Mouse (Mus musculus): ENCODE results near the gene Rbm19. TPM values are rescaled to one million over a fixed set of nuclear protein-coding genes. Genes with fewer than 3 reads are reported as not detected.

The Rbm19 gene
- 21.9 and 22.8 TPM in 2 replicates for polyA plus RNA-seq (2016; fragmentation: Nextera tagmentation; extraction: Ambion mirVana)

DNA sequence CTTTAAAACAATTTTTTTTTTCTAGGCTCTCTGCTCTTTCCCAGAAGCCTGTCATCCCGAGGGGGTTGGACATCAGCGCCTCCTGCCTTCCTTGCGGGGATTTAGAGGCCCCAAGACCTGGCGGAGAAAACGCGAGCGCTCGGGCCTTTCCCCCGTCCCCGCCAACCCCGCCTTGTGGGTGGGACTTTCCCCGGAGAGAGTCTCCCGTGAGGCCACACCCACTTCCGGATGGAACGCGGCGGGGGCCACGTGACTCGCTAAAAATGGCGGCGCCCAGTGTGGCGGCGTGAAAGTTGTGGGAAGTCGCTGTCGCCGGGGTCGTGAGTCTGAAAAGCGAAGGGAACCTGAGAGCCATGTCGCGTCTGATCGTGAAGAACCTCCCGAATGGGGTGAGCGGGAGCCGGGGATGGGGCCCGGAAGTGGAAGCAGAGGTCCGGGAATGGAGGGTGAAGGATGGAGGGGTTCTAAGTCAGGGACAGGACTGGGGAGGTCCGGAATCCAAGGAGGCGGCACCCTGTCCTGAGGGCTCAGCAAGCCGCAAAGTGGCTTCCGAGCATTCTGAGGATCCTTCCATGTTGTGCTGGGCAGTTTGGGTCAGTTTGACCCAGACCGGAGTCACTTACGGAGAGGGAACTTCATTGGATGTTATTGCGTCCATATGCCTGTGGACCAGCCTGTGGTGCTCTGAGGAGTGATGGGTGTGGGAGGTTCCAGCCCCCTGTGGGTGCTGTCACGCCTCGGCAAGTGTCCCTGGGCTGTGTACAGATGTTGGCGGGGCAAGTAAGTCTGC lies at the start of gene Rbm19:
TSS of gene Rbm19 (plus strand) at position 205 of the 790 bp plus-strand sequence.
- H3K4me2 ChIP-seq, result peak within 1 kb of the TSS; percentile 88
- H3K4me3 ChIP-seq, result peak within 1 kb of the TSS; percentile 92
- H3K27me3 ChIP-seq (replicated peaks), result 0 out of 2 replicates have a peak, but pooled peaks cover 5% of the 10 kb centered on the region
- no peaks in the 10 kb centered on the region for H3K9me3 ChIP-seq (replicated peaks)
- under 1% methylated on average over 46 of the region's 46 CpGs for WGBS
- peaks cover 30% of the 10 kb centered on the region for H3K36me3 ChIP-seq
- ATAC-seq (ENCODE audit: insufficient number of reproducible peaks, low FRiP score), result peak; percentile 92
- peaks cover 7% of the 10 kb centered on the region for H3K4me1 ChIP-seq (replicated peaks)
- peak within 1 kb of the TSS; percentile 79 for H3K9ac ChIP-seq
- 0 out of 2 replicates have a peak within 1 kb of the TSS, but pooled peaks have one; percentile 1 for H3K27ac ChIP-seq (ENCODE audit: poor library complexity, severe bottlenecking)

DNA sequence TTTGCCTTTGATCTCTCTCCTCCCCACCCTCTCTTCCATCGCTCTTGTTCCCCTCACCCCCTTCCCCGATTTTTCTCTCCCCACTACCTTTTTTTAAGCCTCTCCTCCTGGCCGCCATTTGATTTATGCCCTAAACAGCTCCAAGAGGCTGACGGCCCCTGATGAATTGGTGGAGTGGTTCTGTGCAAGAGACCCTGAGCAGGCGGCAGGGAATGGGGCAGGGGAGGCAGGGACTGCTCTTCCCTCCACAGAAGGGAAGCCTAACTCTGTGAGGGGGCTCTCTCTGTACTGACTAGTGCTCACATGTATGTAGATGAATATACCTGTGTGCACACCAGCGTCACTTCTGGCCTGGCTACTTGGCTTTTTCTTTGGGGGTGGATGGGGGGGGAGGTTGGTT lies 49.0 kb upstream of the Rbm19 start:
- ATAC-seq (ENCODE audit: insufficient number of reproducible peaks, low FRiP score), result no peak
- Histone ChIP-seq H3K9me3 (replicated peaks) (0 out of 2 replicates have a peak, but pooled peaks cover 3% of the 10 kb centered on the region), H3K4me2 (no peak overlapping the region)

DNA sequence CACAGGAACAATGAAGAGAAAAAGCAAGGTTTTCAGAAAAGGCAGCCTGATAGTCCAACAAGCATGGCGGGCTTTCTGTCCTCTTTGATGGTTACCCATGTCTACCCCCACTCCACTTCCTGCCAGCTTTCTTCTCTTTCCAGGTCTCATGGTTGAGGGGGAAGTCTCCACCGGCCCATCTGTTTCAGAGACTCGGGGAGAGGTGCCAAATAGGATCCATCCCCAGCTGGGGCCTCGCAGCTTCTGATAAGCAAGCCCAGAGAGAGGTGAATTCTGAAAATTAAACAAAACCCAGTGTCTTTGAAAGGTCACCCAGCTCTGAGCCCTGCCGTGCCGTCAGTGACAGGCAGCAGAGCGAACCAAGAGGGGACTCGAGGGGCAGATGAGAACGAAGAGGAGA lies 42.2 kb upstream of the Rbm19 start:
- Histone ChIP-seq H3K9ac (no peak overlapping the region), H3K9me3 (replicated peaks) (no peaks in the 10 kb centered on the region), H3K27ac (ENCODE audit: poor library complexity, severe bottlenecking) (no peak overlapping the region), H3K4me1 (replicated peaks) (peaks cover 11% of the 10 kb centered on the region), H3K4me3 (no peak overlapping the region), H3K36me3 (no peaks in the 10 kb centered on the region), H3K27me3 (replicated peaks) (0 out of 2 replicates have a peak, but pooled peaks cover 8% of the 10 kb centered on the region), H3K4me2 (no peak overlapping the region)
- ATAC-seq (ENCODE audit: insufficient number of reproducible peaks, low FRiP score), result no peak
- 34% methylated on average over 9 of the region's 9 CpGs for WGBS

More for the DNA sequence above, 49.0 kb upstream of the Rbm19 start:
- no peak overlapping the region for H3K9ac ChIP-seq
- WGBS, result 32% methylated on average over 6 of the region's 6 CpGs
- no peaks in the 10 kb centered on the region for H3K36me3 ChIP-seq
- H3K27me3 ChIP-seq (replicated peaks), result 0 out of 2 replicates have a peak, but pooled peaks cover 11% of the 10 kb centered on the region
- no peak overlapping the region for H3K4me3 ChIP-seq
- peaks cover 7% of the 10 kb centered on the region; the same call in 1 of the 2 replicates for H3K4me1 ChIP-seq (replicated peaks)
- H3K27ac ChIP-seq (ENCODE audit: poor library complexity, severe bottlenecking), result no peak overlapping the region

DNA sequence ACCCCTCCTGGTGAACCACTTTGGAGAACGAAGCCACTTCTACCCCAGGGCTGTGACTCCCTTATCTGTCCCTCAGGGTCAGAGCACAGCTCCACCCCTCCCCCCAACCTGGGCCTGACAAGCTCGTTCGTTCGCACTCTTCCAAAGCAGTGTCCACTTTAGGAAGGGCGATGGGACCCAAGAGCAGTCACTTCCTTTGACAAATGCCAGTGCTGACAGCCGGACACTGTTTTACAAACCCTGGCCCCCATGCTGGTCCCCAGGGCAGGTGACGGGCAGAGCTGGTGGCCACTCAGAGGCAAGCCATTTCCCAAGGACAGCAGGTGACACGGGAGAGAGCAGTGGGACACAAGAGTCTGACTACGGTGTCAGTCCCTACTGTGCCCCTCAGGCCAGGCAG lies 36.2 kb upstream of the Rbm19 start:
- Histone ChIP-seq H3K9ac (no peak overlapping the region), H3K27ac (ENCODE audit: poor library complexity, severe bottlenecking) (no peak overlapping the region), H3K27me3 (replicated peaks) (peaks cover 24% of the 10 kb centered on the region), H3K9me3 (replicated peaks) (no peaks in the 10 kb centered on the region), H3K4me2 (peak overlapping the region; percentile 21; the same call in 1 of the 2 replicates), H3K36me3 (no peaks in the 10 kb centered on the region), H3K4me3 (no peak overlapping the region), H3K4me1 (replicated peaks) (peaks cover 18% of the 10 kb centered on the region)
- ATAC-seq (ENCODE audit: insufficient number of reproducible peaks, low FRiP score), result peak; percentile 77
- 8% methylated on average over 9 of the region's 9 CpGs for WGBS

DNA sequence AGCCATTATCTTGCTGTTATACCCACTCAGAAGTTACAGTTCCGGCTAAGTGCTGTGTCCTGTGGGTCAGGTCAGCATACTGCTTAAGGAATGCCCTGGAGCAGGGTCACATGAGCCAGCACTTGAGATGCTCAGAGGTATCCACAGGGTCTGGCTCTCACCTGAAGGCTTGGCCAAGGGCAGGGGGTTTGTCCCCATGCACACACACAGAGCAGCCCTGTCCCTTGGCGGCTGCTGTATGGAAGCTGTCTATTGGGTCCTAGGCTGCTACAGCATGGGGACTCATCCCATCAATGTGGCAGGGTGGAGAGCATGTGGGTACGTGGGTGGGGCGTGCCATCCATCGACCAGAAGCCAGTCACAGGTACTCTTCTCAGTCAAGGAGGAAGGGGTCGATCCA lies 35.8 kb upstream of the Rbm19 start:
- peak; percentile 51 for ATAC-seq (ENCODE audit: insufficient number of reproducible peaks, low FRiP score)
- Histone ChIP-seq H3K9ac (no peak overlapping the region), H3K27ac (ENCODE audit: poor library complexity, severe bottlenecking) (no peak overlapping the region), H3K4me2 (no peak overlapping the region), H3K9me3 (replicated peaks) (no peaks in the 10 kb centered on the region), H3K36me3 (no peaks in the 10 kb centered on the region), H3K27me3 (replicated peaks) (peaks cover 24% of the 10 kb centered on the region), H3K4me3 (no peak overlapping the region), H3K4me1 (replicated peaks) (peaks cover 18% of the 10 kb centered on the region)
- 53% methylated on average over 6 of the region's 6 CpGs for WGBS

DNA sequence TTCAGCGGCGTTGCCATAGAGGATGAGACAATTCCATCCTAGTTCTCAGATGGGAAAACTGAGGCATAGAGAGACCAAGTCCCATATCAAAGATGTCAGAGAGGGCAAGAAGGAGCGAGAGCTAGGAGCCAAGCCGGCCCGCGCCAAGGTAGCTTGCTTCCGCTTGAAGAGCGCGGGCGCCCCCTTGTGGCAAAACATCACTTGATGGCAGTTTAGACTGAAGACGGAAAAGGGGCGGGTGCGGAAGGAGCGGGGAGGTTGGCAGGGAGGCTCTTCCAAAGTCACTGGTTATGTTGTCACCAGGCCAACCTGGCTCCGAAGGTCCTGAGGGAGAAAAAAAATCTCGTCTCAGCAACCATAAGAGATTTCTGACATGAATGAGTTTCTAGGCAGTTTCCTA lies 27.7 kb upstream of the Rbm19 start:
- Histone ChIP-seq H3K27me3 (replicated peaks) (peaks cover 41% of the 10 kb centered on the region), H3K4me2 (no peak overlapping the region), H3K27ac (ENCODE audit: poor library complexity, severe bottlenecking) (no peak overlapping the region), H3K4me3 (no peak overlapping the region), H3K4me1 (replicated peaks) (peaks cover 17% of the 10 kb centered on the region), H3K9ac (no peak overlapping the region), H3K9me3 (replicated peaks) (no peaks in the 10 kb centered on the region), H3K36me3 (no peaks in the 10 kb centered on the region)
- no peak; the same call in 1 of the 2 replicates for ATAC-seq (ENCODE audit: insufficient number of reproducible peaks, low FRiP score)
- WGBS, result 2% methylated on average over 16 of the region's 16 CpGs

DNA sequence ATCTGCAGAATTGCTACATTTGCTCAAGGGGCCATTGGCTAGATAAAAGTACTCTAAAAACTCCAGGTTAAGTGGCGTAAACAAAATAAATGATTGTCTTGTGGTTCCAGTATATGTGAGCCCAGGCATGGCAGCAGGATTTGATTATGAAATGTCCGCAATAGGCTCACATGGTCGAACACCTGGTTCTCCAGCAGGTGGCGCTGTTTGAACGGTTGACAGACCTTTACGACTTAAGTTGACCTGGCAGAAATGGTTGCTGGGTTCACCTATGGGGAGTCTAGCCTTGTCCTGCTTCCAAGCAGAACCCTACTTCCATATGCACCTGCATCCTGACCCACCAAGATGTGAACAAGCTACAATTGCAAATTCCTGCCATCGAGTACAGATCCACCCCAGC lies 21.7 kb upstream of the Rbm19 start:
- Histone ChIP-seq H3K4me1 (replicated peaks) (peaks cover 7% of the 10 kb centered on the region; the same call in 1 of the 2 replicates), H3K27me3 (replicated peaks) (peaks cover 28% of the 10 kb centered on the region), H3K9me3 (replicated peaks) (no peaks in the 10 kb centered on the region), H3K36me3 (no peaks in the 10 kb centered on the region), H3K9ac (no peak overlapping the region), H3K4me2 (no peak overlapping the region), H3K4me3 (no peak overlapping the region), H3K27ac (ENCODE audit: poor library complexity, severe bottlenecking) (no peak overlapping the region)
- WGBS, result 51% methylated on average over 7 of the region's 7 CpGs
- no peak for ATAC-seq (ENCODE audit: insufficient number of reproducible peaks, low FRiP score)

DNA sequence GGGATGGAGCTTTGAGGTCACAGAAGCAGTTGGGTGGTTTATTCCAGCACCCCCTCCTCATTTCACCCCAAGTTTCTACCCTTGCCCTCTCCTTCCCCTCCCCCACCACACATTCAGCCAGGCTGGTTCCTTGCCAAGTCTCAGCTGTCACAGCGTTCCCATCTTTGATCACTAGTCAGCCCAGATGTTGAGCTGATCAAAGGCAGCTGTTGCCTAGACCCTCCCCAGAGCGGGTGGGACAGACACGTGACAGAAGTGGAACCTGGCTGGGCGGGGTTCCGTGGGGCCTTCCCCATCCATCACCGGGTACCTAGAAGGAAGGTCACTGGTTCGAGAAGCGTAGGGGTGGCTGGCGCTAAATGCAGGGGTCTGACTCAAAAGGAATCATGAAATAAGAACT lies 19.2 kb upstream of the Rbm19 start:
- Histone ChIP-seq H3K27me3 (replicated peaks) (peaks cover 13% of the 10 kb centered on the region; the same call in 1 of the 2 replicates), H3K9me3 (replicated peaks) (0 out of 2 replicates have a peak, but pooled peaks cover 6% of the 10 kb centered on the region), H3K9ac (no peak overlapping the region), H3K4me3 (no peak overlapping the region), H3K27ac (ENCODE audit: poor library complexity, severe bottlenecking) (no peak overlapping the region), H3K4me2 (no peak overlapping the region), H3K4me1 (replicated peaks) (peaks cover 7% of the 10 kb centered on the region; the same call in 1 of the 2 replicates), H3K36me3 (no peaks in the 10 kb centered on the region)
- 50% methylated on average over 9 of the region's 9 CpGs for WGBS
- no peak for ATAC-seq (ENCODE audit: insufficient number of reproducible peaks, low FRiP score)

DNA sequence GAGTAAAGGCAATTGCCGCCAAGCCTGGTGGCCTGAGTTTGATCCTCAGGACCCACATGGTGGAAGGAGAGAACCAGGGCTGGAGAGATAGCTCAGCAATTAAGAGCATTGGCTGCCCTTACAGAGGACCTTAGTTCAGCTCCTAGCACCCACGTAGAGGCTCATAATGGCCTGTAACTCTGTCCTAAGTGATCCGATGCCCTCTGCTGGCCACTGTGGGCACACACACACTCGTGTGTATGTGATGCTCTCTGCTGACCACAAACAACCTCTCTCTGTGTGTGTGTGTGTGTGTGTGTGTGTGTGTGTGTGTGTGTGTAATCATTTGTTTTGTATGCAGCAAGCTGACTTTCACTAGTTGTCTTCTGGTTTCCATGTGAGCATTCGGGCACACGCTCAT lies 15.5 kb upstream of the Rbm19 start:
- no peaks in the 10 kb centered on the region; the same call in 1 of the 2 replicates for H3K27me3 ChIP-seq (replicated peaks)
- H3K9ac ChIP-seq, result no peak overlapping the region
- ATAC-seq (ENCODE audit: insufficient number of reproducible peaks, low FRiP score), result no peak
- WGBS, result 86% methylated on average over 6 of the region's 6 CpGs
- H3K9me3 ChIP-seq (replicated peaks), result 0 out of 2 replicates have a peak, but pooled peaks cover 6% of the 10 kb centered on the region
- no peak overlapping the region for H3K4me2 ChIP-seq
- no peak overlapping the region for H3K4me3 ChIP-seq
- no peak overlapping the region for H3K27ac ChIP-seq (ENCODE audit: poor library complexity, severe bottlenecking)
- peaks cover 6% of the 10 kb centered on the region; the same call in 1 of the 2 replicates for H3K4me1 ChIP-seq (replicated peaks)
- no peaks in the 10 kb centered on the region for H3K36me3 ChIP-seq

DNA sequence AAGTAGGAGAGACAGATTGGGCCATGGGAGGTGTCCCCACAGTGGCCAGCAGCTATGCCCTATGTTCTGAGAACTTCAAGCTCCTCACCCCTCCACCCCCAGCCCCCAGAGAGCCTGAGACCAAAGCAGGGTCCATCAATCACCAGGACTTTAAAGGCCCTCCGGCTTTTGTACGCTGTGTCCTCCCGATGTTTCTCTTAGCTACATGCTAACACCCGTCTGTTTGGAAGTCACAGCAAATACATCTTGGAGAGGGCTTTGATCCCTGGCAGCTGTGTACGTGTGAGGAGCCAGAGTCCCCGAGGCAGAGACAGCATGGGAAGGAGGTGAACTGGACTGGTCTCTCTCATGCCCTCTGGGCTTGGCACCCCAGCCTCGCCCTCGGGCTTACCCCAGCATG lies 14.2 kb upstream of the Rbm19 start:
- H3K9me3 ChIP-seq (replicated peaks), result 0 out of 2 replicates have a peak, but pooled peaks cover 6% of the 10 kb centered on the region
- H3K36me3 ChIP-seq, result no peaks in the 10 kb centered on the region
- H3K4me3 ChIP-seq, result no peak overlapping the region
- no peak for ATAC-seq (ENCODE audit: insufficient number of reproducible peaks, low FRiP score)
- no peak overlapping the region for H3K9ac ChIP-seq
- no peak overlapping the region for H3K27ac ChIP-seq (ENCODE audit: poor library complexity, severe bottlenecking)
- no peak overlapping the region for H3K4me2 ChIP-seq
- no peaks in the 10 kb centered on the region; the same call in 1 of the 2 replicates for H3K27me3 ChIP-seq (replicated peaks)
- H3K4me1 ChIP-seq (replicated peaks), result peaks cover 6% of the 10 kb centered on the region; the same call in 1 of the 2 replicates
- WGBS, result 72% methylated on average over 8 of the region's 8 CpGs

DNA sequence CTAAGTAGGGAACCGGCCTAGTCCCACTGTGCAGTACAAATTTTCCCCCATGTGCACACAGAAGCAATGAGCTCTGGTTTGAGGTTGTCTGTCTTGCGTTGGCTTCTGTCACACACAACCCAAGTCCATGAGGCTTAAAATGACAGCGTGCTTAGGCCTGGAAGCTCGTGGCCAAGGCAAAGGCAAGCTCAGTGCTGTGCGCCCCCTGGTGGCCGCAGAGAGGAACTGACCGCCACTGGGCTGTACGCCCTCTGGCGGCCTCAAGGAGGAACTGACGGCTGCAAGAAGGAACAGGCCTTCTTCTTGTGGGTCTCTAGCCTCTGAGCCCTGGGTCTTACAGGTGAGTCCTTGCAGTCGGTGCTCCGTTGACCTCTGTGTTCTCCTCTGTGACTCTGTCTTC lies 13.5 kb upstream of the Rbm19 start:
- no peaks in the 10 kb centered on the region for H3K36me3 ChIP-seq
- ATAC-seq (ENCODE audit: insufficient number of reproducible peaks, low FRiP score), result no peak; the same call in 1 of the 2 replicates
- 13% methylated on average over 12 of the region's 12 CpGs for WGBS
- peaks cover 6% of the 10 kb centered on the region; the same call in 1 of the 2 replicates for H3K4me1 ChIP-seq (replicated peaks)
- H3K27ac ChIP-seq (ENCODE audit: poor library complexity, severe bottlenecking), result no peak overlapping the region
- no peak overlapping the region for H3K4me3 ChIP-seq
- H3K27me3 ChIP-seq (replicated peaks), result no peaks in the 10 kb centered on the region; the same call in 1 of the 2 replicates
- 0 out of 2 replicates have a peak, but pooled peaks cover 6% of the 10 kb centered on the region for H3K9me3 ChIP-seq (replicated peaks)
- no peak overlapping the region for H3K4me2 ChIP-seq
- no peak overlapping the region for H3K9ac ChIP-seq
